In the genomic region with DNA sequence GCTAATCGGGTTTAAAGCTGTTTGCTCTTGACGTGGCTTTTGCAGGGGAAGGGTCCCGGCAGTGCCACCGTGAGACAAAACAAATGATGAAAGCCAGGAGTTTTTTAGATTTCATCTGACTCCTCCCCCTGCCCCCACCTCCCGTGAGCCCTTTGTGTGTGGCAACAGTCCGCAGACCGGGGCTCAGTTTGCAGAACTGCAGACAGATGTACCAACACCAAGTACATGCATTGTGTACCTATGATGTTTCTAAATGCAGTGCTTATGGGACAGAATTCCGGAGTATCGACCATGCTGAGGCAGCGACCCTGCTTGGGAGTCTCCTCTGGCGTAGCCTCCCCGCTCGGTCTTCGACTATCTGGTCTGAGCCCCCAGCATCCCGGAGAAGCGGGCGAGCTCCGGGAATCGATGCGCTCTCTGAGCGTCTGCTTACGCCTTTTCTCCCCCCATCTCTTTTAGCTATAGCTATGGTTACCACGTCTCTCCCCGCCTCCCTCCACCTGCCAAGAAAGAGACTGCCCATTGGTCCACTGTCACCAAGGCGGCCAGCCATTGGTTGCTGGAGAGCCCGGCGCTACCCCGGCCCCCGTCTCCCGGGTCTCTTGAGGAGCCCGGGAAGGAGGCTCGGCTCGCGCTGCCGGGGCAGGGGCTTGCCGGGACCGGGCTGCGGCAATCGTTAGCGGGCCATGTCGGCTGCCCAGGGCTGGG, we compare ENCODE assay signal across 8 mouse cellular contexts. TPM values are rescaled to one million over a fixed set of nuclear protein-coding genes. Genes with fewer than 3 reads are reported as not detected.
DNase-seq lines count a peak whose midpoint lies in the region; ATAC-seq lines count a peak whose summit lies in the region.

A gene (plus strand): TSS at position 561 of the 708 bp plus-strand sequence.

- no peaks in the 10 kb centered on the region for H3K36me3 ChIP-seq in heart, embryonic 13.5 days
- H3K36me3 ChIP-seq in liver, embryonic 12.5 days, result no peaks in the 10 kb centered on the region
- H3K36me3 ChIP-seq in stomach, embryonic 15.5 days, result no peaks in the 10 kb centered on the region

- H3K4me2 ChIP-seq in heart, embryonic 13.5 days, result peak within 1 kb of the TSS; percentile 80
- H3K4me2 ChIP-seq in liver, embryonic 12.5 days, result peak within 1 kb of the TSS; percentile 73
- H3K4me2 ChIP-seq in stomach, embryonic 15.5 days, result peak within 1 kb of the TSS; percentile 55

- peak within 1 kb of the TSS; percentile 94 for H3K9ac ChIP-seq in heart, embryonic 13.5 days
- peak within 1 kb of the TSS; percentile 95 for H3K9ac ChIP-seq in liver, embryonic 12.5 days
- H3K9ac ChIP-seq in stomach, embryonic 15.5 days, result peak within 1 kb of the TSS; percentile 87

- peak within 1 kb of the TSS; percentile 96 for H3K4me3 ChIP-seq in brown adipose tissue, adult 24 weeks (ENCODE audit: insufficient read depth, low read depth, low read length)
- peak within 1 kb of the TSS; percentile 95 for H3K4me3 ChIP-seq in heart, embryonic 13.5 days
- H3K4me3 ChIP-seq in liver, embryonic 12.5 days, result peak within 1 kb of the TSS; percentile 99
- peak within 1 kb of the TSS; percentile 85 for H3K4me3 ChIP-seq in stomach, embryonic 15.5 days (replicated peaks)

- peak; percentile 98 for DNase-seq in CD4-positive, CD25-positive, alpha-beta regulatory T cell, adult 2 months (ENCODE audit: low read depth, low spot score)
- peak; percentile 74 for DNase-seq in fat pad, adult 2 months (ENCODE audit: extremely low read depth, low read depth, low spot score)
- DNase-seq in kidney, postnatal 10 days, result peak; percentile 99
- DNase-seq in natural killer cell, adult 2 months (ENCODE audit: low spot score in 2 of 2), result peak; percentile 99

- H3K4me1 ChIP-seq in brown adipose tissue, adult 24 weeks (ENCODE audit: control insufficient read depth, insufficient read depth, insufficient read length, low read length), result 0 out of 2 replicates have a peak, but pooled peaks cover 3% of the 10 kb centered on the region
- peaks cover 12% of the 10 kb centered on the region for H3K4me1 ChIP-seq in heart, embryonic 13.5 days
- H3K4me1 ChIP-seq in liver, embryonic 12.5 days, result peaks cover 24% of the 10 kb centered on the region
- H3K4me1 ChIP-seq in stomach, embryonic 15.5 days, result no peaks in the 10 kb centered on the region

- no peaks in the 10 kb centered on the region for H3K27me3 ChIP-seq in heart, embryonic 13.5 days (replicated peaks)
- peaks cover 6% of the 10 kb centered on the region; the same call in 1 of the 2 replicates for H3K27me3 ChIP-seq in liver, embryonic 12.5 days (replicated peaks)
- H3K27me3 ChIP-seq in stomach, embryonic 15.5 days (replicated peaks), result no peaks in the 10 kb centered on the region

- peak within 1 kb of the TSS; percentile 62 for H3K27ac ChIP-seq in brown adipose tissue, adult 24 weeks (replicated peaks; ENCODE audit: low read depth, low read length)
- peak within 1 kb of the TSS; percentile 89 for H3K27ac ChIP-seq in heart, embryonic 13.5 days (replicated peaks)
- H3K27ac ChIP-seq in liver, embryonic 12.5 days, result peak within 1 kb of the TSS; percentile 92
- H3K27ac ChIP-seq in stomach, embryonic 15.5 days, result peak within 1 kb of the TSS; percentile 96

- H3K9me3 ChIP-seq in heart, embryonic 13.5 days, result no peaks in the 10 kb centered on the region
- no peaks in the 10 kb centered on the region for H3K9me3 ChIP-seq in liver, embryonic 12.5 days (replicated peaks)
- H3K9me3 ChIP-seq in stomach, embryonic 15.5 days, result no peaks in the 10 kb centered on the region

- peak; percentile 99 for ATAC-seq in heart, embryonic 13.5 days (ENCODE audit: extremely low read depth, insufficient number of reproducible peaks, low FRiP score, low TSS enrichment)
- peak; percentile 99 for ATAC-seq in liver, embryonic 12.5 days
- ATAC-seq in stomach, embryonic 15.5 days (ENCODE audit: insufficient read depth, low FRiP score, low read depth), result peak; percentile 100

- WGBS in heart, embryonic 13.5 days, result under 1% methylated on average over 41 of the region's 41 CpGs
- under 1% methylated on average over 41 of the region's 41 CpGs for WGBS in liver, embryonic 12.5 days (ENCODE audit: insufficient replicate concordance)
- WGBS in stomach, embryonic 15.5 days, result under 1% methylated on average over 34 of the region's 41 CpGs

RNA-seq across cellular contexts. Expression of the gene that starts here (rescaled TPM):
- 18.9 and 19.3 TPM in 2 replicates for polyA plus RNA-seq in brown adipose tissue, adult 24 weeks (2012; ENCODE audit: insufficient read depth, insufficient read length, missing spikeins)
- 16.6 and 19.0 TPM in 2 replicates for polyA plus RNA-seq in heart, embryonic 13.5 days (2015; fragmentation: Nextera tagmentation; extraction: Ambion mirVana)
- polyA plus RNA-seq in liver, embryonic 12.5 days (2016; fragmentation: Nextera tagmentation; extraction: Ambion mirVana), result 18.8 and 20.1 TPM in 2 replicates
- 16.8 and 20.8 TPM in 2 replicates for polyA plus RNA-seq in stomach, embryonic 15.5 days (2015; fragmentation: Nextera tagmentation; extraction: Ambion mirVana)

Comparison
In these comparisons a context has a peak if more than half of its experiments do, and no peak if none do; other contexts are left out.
1. Peak in every context shown above with its lines: DNase-seq, ATAC-seq, H3K4me3 ChIP-seq and H3K27ac ChIP-seq.